ENCODE assay signal across 20 mouse cellular contexts in genomic region chr11:3459105-3459468, GRCm38 (mm10). TPM values are rescaled to one million over a fixed set of nuclear protein-coding genes. Genes with fewer than 3 reads are reported as not detected.
DNase-seq lines count a peak whose midpoint lies in the region; ATAC-seq and TF ChIP-seq lines count a peak whose summit lies in the region.
"Had no signal": no experiment of that assay in that cellular context is flagged by ENCODE, and none has a peak within 500 bp of the region (broad histone marks: within the 10 kb centered on the region; RNA-seq: fewer than 3 reads in every experiment).

No protein-coding gene starts in this region.

- intact Hi-C loops in heart, postnatal 14 days (cut with DNase I): no loop called here
- intact Hi-C loops in left cerebral cortex, postnatal 10 days (cut with DNase I): no loop called here

- no peak for TF ChIP-seq EP300 in stomach, postnatal 0 days (optimal IDR thresholded peaks at IDR 0.05)

- H3K9ac ChIP-seq in stomach, embryonic 15.5 days: no peak overlapping the region
- H3K9ac ChIP-seq in stomach, postnatal 0 days (ENCODE audit: low read length): no peak overlapping the region
- no peak overlapping the region for H3K9ac ChIP-seq in kidney, embryonic 15.5 days
- no peak overlapping the region for H3K9ac ChIP-seq in liver, adult 2 months (ENCODE audit: low read depth, low read length)
- H3K9ac ChIP-seq: embryonic facial prominence, embryonic 15.5 days; lung, embryonic 14.5 days; midbrain, embryonic 12.5 days; neural tube, embryonic 15.5 days had no signal

- no peak for TF ChIP-seq POLR2A in liver, adult 2 months (IDR thresholded peaks at IDR 0.05; ENCODE audit: extremely low read depth, insufficient read depth, low read length)

- DNase-seq in stomach, postnatal 0 days (ENCODE audit: low spot score): no peak
- no peak for DNase-seq in liver, adult 2 months (ENCODE audit: extremely low read depth, low read depth, low spot score)
- DNase-seq in yolk sac, embryonic 10.5 days (ENCODE audit: low spot score): peak; percentile 60
- no peak for DNase-seq in heart, postnatal 14 days
- no peak for DNase-seq in T-cell, adult 2 months (ENCODE audit: low spot score)
- no peak for DNase-seq in left cerebral cortex, postnatal 10 days (ENCODE audit: extremely low spot score in 1 of 2, low spot score in 2 of 2)
- DNase-seq: adrenal gland, postnatal 36 days; cerebellum, adult 8-10 months; embryo, embryonic 11 days; gastrocnemius, postnatal 14 days; lung, embryonic 14.5 days had no signal

- no peak overlapping the region; the same call in 1 of the 2 replicates for H3K27ac ChIP-seq in stomach, embryonic 15.5 days
- no peak overlapping the region for H3K27ac ChIP-seq in stomach, postnatal 0 days (replicated peaks)
- peak overlapping the region; percentile 37; the same call in 1 of the 2 replicates for H3K27ac ChIP-seq in kidney, embryonic 15.5 days
- H3K27ac ChIP-seq in liver, adult 2 months (replicated peaks; ENCODE audit: insufficient read depth, low read depth, low read length): peak overlapping the region; percentile 27; the same call in 1 of the 2 replicates
- H3K27ac ChIP-seq: embryonic facial prominence, embryonic 15.5 days; midbrain, embryonic 12.5 days; neural tube, embryonic 15.5 days had no signal

- no peaks in the 10 kb centered on the region for H3K27me3 ChIP-seq in stomach, embryonic 15.5 days (replicated peaks)
- H3K27me3 ChIP-seq in stomach, postnatal 0 days (ENCODE audit: control insufficient read depth, insufficient read depth, low read length): no peaks in the 10 kb centered on the region
- no peaks in the 10 kb centered on the region for H3K27me3 ChIP-seq in kidney, embryonic 15.5 days
- H3K27me3 ChIP-seq in liver, adult 2 months (ENCODE audit: control insufficient read depth, insufficient read depth, low read length): no peaks in the 10 kb centered on the region
- H3K27me3 ChIP-seq: embryonic facial prominence, embryonic 15.5 days; midbrain, embryonic 12.5 days; neural tube, embryonic 15.5 days had no signal

- TF ChIP-seq CTCF in stomach, postnatal 0 days (IDR thresholded peaks at IDR 0.05; ENCODE audit: low read depth): no peak
- no peak for TF ChIP-seq CTCF in liver, adult 2 months (IDR thresholded peaks at IDR 0.05; ENCODE audit: low read depth, low read length)

- WGBS in stomach, embryonic 15.5 days: 83% methylated on average over 2 of the region's 2 CpGs
- WGBS in stomach, postnatal 0 days: 66% methylated on average over 2 of the region's 2 CpGs
- whole genome bisulfite sequencing in kidney, embryonic 15.5 days: 91% methylated on average over 2 of the region's 2 CpGs
- WGBS in liver, adult 2 months: 60% methylated on average over 2 of the region's 2 CpGs

- H3K4me2 ChIP-seq in stomach, embryonic 15.5 days: no peak overlapping the region
- no peak overlapping the region for H3K4me2 ChIP-seq in stomach, postnatal 0 days (replicated peaks; ENCODE audit: low read depth)
- no peak overlapping the region for H3K4me2 ChIP-seq in kidney, embryonic 15.5 days
- H3K4me2 ChIP-seq: embryonic facial prominence, embryonic 15.5 days; lung, embryonic 14.5 days; midbrain, embryonic 12.5 days; neural tube, embryonic 15.5 days had no signal

- peaks cover 6% of the 10 kb centered on the region; the same call in 1 of the 2 replicates for H3K36me3 ChIP-seq in stomach, embryonic 15.5 days
- no peaks in the 10 kb centered on the region for H3K36me3 ChIP-seq in stomach, postnatal 0 days (ENCODE audit: control insufficient read depth, insufficient read depth, low read length)
- H3K36me3 ChIP-seq in kidney, embryonic 15.5 days: peaks cover 24% of the 10 kb centered on the region
- no peaks in the 10 kb centered on the region for H3K36me3 ChIP-seq in liver, adult 2 months (ENCODE audit: control insufficient read depth, insufficient read depth, low read length)
- H3K36me3 ChIP-seq: midbrain, embryonic 12.5 days had no signal

- ATAC-seq in stomach, embryonic 15.5 days (ENCODE audit: insufficient read depth, low FRiP score, low read depth): peak; percentile 34
- ATAC-seq in stomach, postnatal 0 days (ENCODE audit: low FRiP score, low TSS enrichment): no peak; the same call in 1 of the 2 replicates
- ATAC-seq in kidney, embryonic 15.5 days (replicated peaks; ENCODE audit: low FRiP score): peak; percentile 18; the same call in 1 of the 2 replicates
- ATAC-seq: activated CD4-positive, CD25-positive, alpha-beta regulatory T cell, adult 4 months; hindbrain, embryonic 16.5 days had no signal

- H3K9me3 ChIP-seq in stomach, embryonic 15.5 days: no peaks in the 10 kb centered on the region
- H3K9me3 ChIP-seq in stomach, postnatal 0 days (ENCODE audit: control insufficient read depth, low read length): no peaks in the 10 kb centered on the region
- H3K9me3 ChIP-seq in kidney, embryonic 15.5 days (replicated peaks): no peaks in the 10 kb centered on the region
- H3K9me3 ChIP-seq: embryonic facial prominence, embryonic 15.5 days; midbrain, embryonic 12.5 days; neural tube, embryonic 15.5 days had no signal

- no peak overlapping the region for H3K4me3 ChIP-seq in stomach, embryonic 15.5 days (replicated peaks)
- H3K4me3 ChIP-seq in stomach, postnatal 0 days (ENCODE audit: low read depth, low read length): no peak overlapping the region
- H3K4me3 ChIP-seq in kidney, embryonic 15.5 days (replicated peaks): no peak overlapping the region
- no peak overlapping the region for H3K4me3 ChIP-seq in liver, adult 2 months (ENCODE audit: insufficient read depth, low read depth, low read length)
- H3K4me3 ChIP-seq: embryonic facial prominence, embryonic 15.5 days; midbrain, embryonic 12.5 days; myocyte; neural tube, embryonic 15.5 days had no signal

- no peaks in the 10 kb centered on the region for H3K4me1 ChIP-seq in stomach, embryonic 15.5 days
- H3K4me1 ChIP-seq in stomach, postnatal 0 days (replicated peaks; ENCODE audit: control insufficient read depth, insufficient read depth): no peaks in the 10 kb centered on the region
- 0 out of 2 replicates have a peak, but pooled peaks cover 3% of the 10 kb centered on the region for H3K4me1 ChIP-seq in kidney, embryonic 15.5 days
- H3K4me1 ChIP-seq in liver, adult 2 months (ENCODE audit: control insufficient read depth, insufficient read depth, low read length): peaks cover 5% of the 10 kb centered on the region
- H3K4me1 ChIP-seq: embryonic facial prominence, embryonic 15.5 days; midbrain, embryonic 12.5 days had no signal

- H3K79me2 ChIP-seq in liver, adult 2 months (ENCODE audit: control insufficient read depth, insufficient read depth, low read length): no peaks in the 10 kb centered on the region

RNA-seq across cellular contexts. Expression of gene Rnf185, which starts 6.9 kb away (rescaled TPM):
- polyA plus RNA-seq in stomach, embryonic 15.5 days (2015; fragmentation: Nextera tagmentation; extraction: Ambion mirVana): 27.6 and 30.0 TPM in 2 replicates
- polyA plus RNA-seq in stomach, postnatal 0 days (2015; fragmentation: Nextera tagmentation; extraction: Ambion mirVana): 19.4 and 20.9 TPM in 2 replicates
- polyA plus RNA-seq in kidney, embryonic 15.5 days (2015; fragmentation: Nextera tagmentation; extraction: Ambion mirVana): 35.5 and 37.0 TPM in 2 replicates
- total RNA-seq in liver, adult 2 months (2014; rRNA removed): 11.2 and 14.8 TPM in 2 replicates
- polyA plus RNA-seq in liver, adult 2 months (2012; rRNA removed): 28.7 and 33.3 TPM in 2 replicates
- 10 to 100 TPM; 22.6 to 23.0 TPM for total RNA-seq in heart, postnatal 14 days (2021)
- total RNA-seq in left cerebral cortex, postnatal 10 days (2021): 10 to 100 TPM; 22.2 TPM

RNA-seq across cellular contexts. Expression of gene Pla2g3, which starts 29.0 kb away (rescaled TPM):
- polyA plus RNA-seq in stomach, embryonic 15.5 days (2015; fragmentation: Nextera tagmentation; extraction: Ambion mirVana): 0.48 and 0.82 TPM in 2 replicates
- 9.4 and 11.0 TPM in 2 replicates for polyA plus RNA-seq in stomach, postnatal 0 days (2015; fragmentation: Nextera tagmentation; extraction: Ambion mirVana)
- 0.44 and 0.60 TPM in 2 replicates for polyA plus RNA-seq in kidney, embryonic 15.5 days (2015; fragmentation: Nextera tagmentation; extraction: Ambion mirVana)
- not detected in 2 replicates for total RNA-seq in liver, adult 2 months (2014; rRNA removed)
- polyA plus RNA-seq in liver, adult 2 months (2012; rRNA removed): 0.06 TPM in 1 of 2 replicates, not detected in the other
- under 1 TPM; 0.10 to 0.22 TPM for total RNA-seq in heart, postnatal 14 days (2021)
- total RNA-seq in left cerebral cortex, postnatal 10 days (2021): 10 to 100 TPM in 1 of 2 experiments, 1 to 10 TPM in 1; 6.9 to 19.4 TPM
- total RNA-seq: heart, postnatal 25 days had no signal

RNA-seq across cellular contexts. Expression of gene Inpp5j, which starts 45.5 kb away (rescaled TPM):
- 2.9 and 3.4 TPM in 2 replicates for polyA plus RNA-seq in stomach, embryonic 15.5 days (2015; fragmentation: Nextera tagmentation; extraction: Ambion mirVana)
- 2.4 and 2.7 TPM in 2 replicates for polyA plus RNA-seq in stomach, postnatal 0 days (2015; fragmentation: Nextera tagmentation; extraction: Ambion mirVana)
- polyA plus RNA-seq in kidney, embryonic 15.5 days (2015; fragmentation: Nextera tagmentation; extraction: Ambion mirVana): 1.4 and 2.0 TPM in 2 replicates
- total RNA-seq in liver, adult 2 months (2014; rRNA removed): not detected in 2 replicates
- polyA plus RNA-seq in liver, adult 2 months (2012; rRNA removed): 0.05 and 0.07 TPM in 2 replicates
- 10 to 100 TPM; 18.9 to 21.7 TPM for total RNA-seq in heart, postnatal 14 days (2021)
- total RNA-seq in left cerebral cortex, postnatal 10 days (2021): 10 to 100 TPM; 34.7 to 40.4 TPM
- polyA plus RNA-seq: activated CD4-positive, CD25-positive, alpha-beta regulatory T cell, adult 4 months had no signal

RNA-seq across cellular contexts. Expression of gene Limk2, which starts 50.1 kb away (rescaled TPM):
- polyA plus RNA-seq in stomach, embryonic 15.5 days (2015; fragmentation: Nextera tagmentation; extraction: Ambion mirVana): 70.5 and 75.9 TPM in 2 replicates
- polyA plus RNA-seq in stomach, postnatal 0 days (2015; fragmentation: Nextera tagmentation; extraction: Ambion mirVana): 69.3 and 73.9 TPM in 2 replicates
- 40.5 and 46.0 TPM in 2 replicates for polyA plus RNA-seq in kidney, embryonic 15.5 days (2015; fragmentation: Nextera tagmentation; extraction: Ambion mirVana)
- 7.2 TPM in 2 replicates for total RNA-seq in liver, adult 2 months (2014; rRNA removed)
- 6.1 and 9.1 TPM in 2 replicates for polyA plus RNA-seq in liver, adult 2 months (2012; rRNA removed)
- 10 to 100 TPM; 21.6 to 24.9 TPM for total RNA-seq in heart, postnatal 14 days (2021)
- total RNA-seq in left cerebral cortex, postnatal 10 days (2021): 100 to 1,000 TPM; 123 to 126 TPM

RNA-seq across cellular contexts. Expression of gene Selenom, which starts 55.4 kb away (rescaled TPM):
- 125 and 131 TPM in 2 replicates for polyA plus RNA-seq in stomach, embryonic 15.5 days (2015; fragmentation: Nextera tagmentation; extraction: Ambion mirVana)
- polyA plus RNA-seq in stomach, postnatal 0 days (2015; fragmentation: Nextera tagmentation; extraction: Ambion mirVana): 179 and 191 TPM in 2 replicates
- polyA plus RNA-seq in kidney, embryonic 15.5 days (2015; fragmentation: Nextera tagmentation; extraction: Ambion mirVana): 105 and 112 TPM in 2 replicates
- 2.4 and 2.6 TPM in 2 replicates for total RNA-seq in liver, adult 2 months (2014; rRNA removed)
- 6.3 and 6.7 TPM in 2 replicates for polyA plus RNA-seq in liver, adult 2 months (2012; rRNA removed)
- 10 to 100 TPM; 42.1 to 44.0 TPM for total RNA-seq in heart, postnatal 14 days (2021)
- total RNA-seq in left cerebral cortex, postnatal 10 days (2021): 100 to 1,000 TPM; 198 TPM

Comparison
In these comparisons a context has a peak if more than half of its experiments do, and no peak if none do; other contexts are left out.
1. H3K27ac ChIP-seq: peak in kidney, embryonic 15.5 days (single experiment) and liver, adult 2 months (single experiment); none in stomach, embryonic 15.5 days (single experiment) and stomach, postnatal 0 days (single experiment).